Mouse (Mus musculus): Measurements from ENCODE around the gene Polr3c. TPM values are rescaled to one million over a fixed set of nuclear protein-coding genes. Genes with fewer than 3 reads are reported as not detected.

Polr3c gene
- polyA plus RNA-seq, 1 experiment: 43.0 TPM

- no peaks in the 10 kb centered on the region for H3K27me3 ChIP-seq (ENCODE audit: control insufficient read depth, insufficient read depth, low read length, poor library complexity, severe bottlenecking)
These were observed 47.0 kb downstream of the Polr3c start for GRCm38 (mm10) chr3:96680269-96680956.

GRCm38 (mm10) chr3:96679159-96679674 is 48.2 kb downstream of the Polr3c start:
- Histone ChIP-seq H3K27me3 (ENCODE audit: control insufficient read depth, insufficient read depth, low read length, poor library complexity, severe bottlenecking) (no peaks in the 10 kb centered on the region), H3K27ac (ENCODE audit: insufficient read depth, low read length) (peak overlapping the region; percentile 89), H3K9me3 (replicated peaks; ENCODE audit: control insufficient read depth, insufficient read depth, low read length, poor library complexity, severe bottlenecking) (no peaks in the 10 kb centered on the region), H3K4me3 (ENCODE audit: low read depth, low read length) (peak overlapping the region; percentile 11; the same call in 1 of the 2 replicates), H3K36me3 (ENCODE audit: control insufficient read depth, insufficient read depth, low read length, poor library complexity, severe bottlenecking) (no peaks in the 10 kb centered on the region), H3K4me1 (ENCODE audit: control insufficient read depth, insufficient read depth, low read length) (peaks cover 6% of the 10 kb centered on the region), H3K9ac (ENCODE audit: low read depth, poor library complexity, severe bottlenecking) (peak overlapping the region; percentile 15; the same call in 1 of the 2 replicates)
- TF ChIP-seq EP300 (IDR thresholded peaks at IDR 0.05; ENCODE audit: insufficient read depth, low read depth, low read length) (peak; percentile 95), CTCF (IDR thresholded peaks at IDR 0.05; ENCODE audit: low read depth, low read length) (no peak)

More at GRCm38 (mm10) chr3:96680269-96680956, 47.0 kb downstream of the Polr3c start:
- no peak overlapping the region for H3K9ac ChIP-seq (ENCODE audit: low read depth, poor library complexity, severe bottlenecking)
- peaks cover 5% of the 10 kb centered on the region for H3K4me1 ChIP-seq (ENCODE audit: control insufficient read depth, insufficient read depth, low read length)
- H3K36me3 ChIP-seq (ENCODE audit: control insufficient read depth, insufficient read depth, low read length, poor library complexity, severe bottlenecking): no peaks in the 10 kb centered on the region
- peak overlapping the region; percentile 94 for H3K27ac ChIP-seq (ENCODE audit: insufficient read depth, low read length)
- no peaks in the 10 kb centered on the region for H3K9me3 ChIP-seq (replicated peaks; ENCODE audit: control insufficient read depth, insufficient read depth, low read length, poor library complexity, severe bottlenecking)
- H3K4me3 ChIP-seq (ENCODE audit: low read depth, low read length): peak overlapping the region; percentile 20
- TF ChIP-seq POLR2A (IDR thresholded peaks at IDR 0.05; ENCODE audit: insufficient read depth, low read length): no peak
- TF ChIP-seq EP300 (IDR thresholded peaks at IDR 0.05; ENCODE audit: insufficient read depth, low read depth, low read length): peak; percentile 97

GRCm38 (mm10) chr3:96678456-96678855 is 49.0 kb downstream of the Polr3c start:
- Histone ChIP-seq H3K36me3 (ENCODE audit: control insufficient read depth, insufficient read depth, low read length, poor library complexity, severe bottlenecking) (no peaks in the 10 kb centered on the region), H3K4me1 (ENCODE audit: control insufficient read depth, insufficient read depth, low read length) (peaks cover 7% of the 10 kb centered on the region), H3K27me3 (ENCODE audit: control insufficient read depth, insufficient read depth, low read length, poor library complexity, severe bottlenecking) (no peaks in the 10 kb centered on the region)

GRCm38 (mm10) chr3:96675690-96676089 is 51.7 kb downstream of the Polr3c start:
- no peaks in the 10 kb centered on the region for H3K27me3 ChIP-seq (ENCODE audit: control insufficient read depth, insufficient read depth, low read length, poor library complexity, severe bottlenecking)
- peak overlapping the region; percentile 99 for H3K27ac ChIP-seq (ENCODE audit: insufficient read depth, low read length)
- H3K4me1 ChIP-seq (ENCODE audit: control insufficient read depth, insufficient read depth, low read length): peaks cover 13% of the 10 kb centered on the region
- H3K9ac ChIP-seq (ENCODE audit: low read depth, poor library complexity, severe bottlenecking): no peak overlapping the region
- TF ChIP-seq EP300 (IDR thresholded peaks at IDR 0.05; ENCODE audit: insufficient read depth, low read depth, low read length): peak; percentile 97
- peak; percentile 3 for TF ChIP-seq POLR2A (IDR thresholded peaks at IDR 0.05; ENCODE audit: insufficient read depth, low read length)
- no peak for TF ChIP-seq CTCF (IDR thresholded peaks at IDR 0.05; ENCODE audit: low read depth, low read length)
- H3K36me3 ChIP-seq (ENCODE audit: control insufficient read depth, insufficient read depth, low read length, poor library complexity, severe bottlenecking): no peaks in the 10 kb centered on the region
- no peak overlapping the region for H3K4me3 ChIP-seq (ENCODE audit: low read depth, low read length)
- no peaks in the 10 kb centered on the region for H3K9me3 ChIP-seq (replicated peaks; ENCODE audit: control insufficient read depth, insufficient read depth, low read length, poor library complexity, severe bottlenecking)

More at GRCm38 (mm10) chr3:96678456-96678855, 49.0 kb downstream of the Polr3c start:
- H3K27ac ChIP-seq (ENCODE audit: insufficient read depth, low read length): peak overlapping the region; percentile 89
- peak overlapping the region; percentile 15 for H3K9ac ChIP-seq (ENCODE audit: low read depth, poor library complexity, severe bottlenecking)
- TF ChIP-seq EP300 (IDR thresholded peaks at IDR 0.05; ENCODE audit: insufficient read depth, low read depth, low read length): peak; percentile 61; the same call in 1 of the 2 replicates
- TF ChIP-seq POLR2A (IDR thresholded peaks at IDR 0.05; ENCODE audit: insufficient read depth, low read length): no peak
- no peaks in the 10 kb centered on the region for H3K9me3 ChIP-seq (replicated peaks; ENCODE audit: control insufficient read depth, insufficient read depth, low read length, poor library complexity, severe bottlenecking)
- no peak overlapping the region for H3K4me3 ChIP-seq (ENCODE audit: low read depth, low read length)

- Histone ChIP-seq H3K27ac (ENCODE audit: insufficient read depth, low read length) (peak overlapping the region; percentile 99), H3K36me3 (ENCODE audit: control insufficient read depth, insufficient read depth, low read length, poor library complexity, severe bottlenecking) (no peaks in the 10 kb centered on the region), H3K27me3 (ENCODE audit: control insufficient read depth, insufficient read depth, low read length, poor library complexity, severe bottlenecking) (no peaks in the 10 kb centered on the region), H3K9me3 (replicated peaks; ENCODE audit: control insufficient read depth, insufficient read depth, low read length, poor library complexity, severe bottlenecking) (no peaks in the 10 kb centered on the region), H3K4me3 (ENCODE audit: low read depth, low read length) (no peak overlapping the region), H3K4me1 (ENCODE audit: control insufficient read depth, insufficient read depth, low read length) (peaks cover 13% of the 10 kb centered on the region), H3K9ac (ENCODE audit: low read depth, poor library complexity, severe bottlenecking) (no peak overlapping the region)
- TF ChIP-seq POLR2A (IDR thresholded peaks at IDR 0.05; ENCODE audit: insufficient read depth, low read length): no peak
- TF ChIP-seq EP300 (IDR thresholded peaks at IDR 0.05; ENCODE audit: insufficient read depth, low read depth, low read length): no peak
- no peak for TF ChIP-seq CTCF (IDR thresholded peaks at IDR 0.05; ENCODE audit: low read depth, low read length)
These were observed 52.3 kb downstream of the Polr3c start for GRCm38 (mm10) chr3:96675171-96675570.

GRCm38 (mm10) chr3:96674442-96674841 is 53.0 kb downstream of the Polr3c start:
- H3K36me3 ChIP-seq (ENCODE audit: control insufficient read depth, insufficient read depth, low read length, poor library complexity, severe bottlenecking): no peaks in the 10 kb centered on the region
- H3K27ac ChIP-seq (ENCODE audit: insufficient read depth, low read length): peak overlapping the region; percentile 99
- H3K9ac ChIP-seq (ENCODE audit: low read depth, poor library complexity, severe bottlenecking): peak overlapping the region; percentile 61
- peak overlapping the region; percentile 26 for H3K4me3 ChIP-seq (ENCODE audit: low read depth, low read length)
- TF ChIP-seq EP300 (IDR thresholded peaks at IDR 0.05; ENCODE audit: insufficient read depth, low read depth, low read length) (peak; percentile 96), POLR2A (IDR thresholded peaks at IDR 0.05; ENCODE audit: insufficient read depth, low read length) (no peak), CTCF (IDR thresholded peaks at IDR 0.05; ENCODE audit: low read depth, low read length) (no peak)
- peaks cover 12% of the 10 kb centered on the region for H3K4me1 ChIP-seq (ENCODE audit: control insufficient read depth, insufficient read depth, low read length)
- H3K9me3 ChIP-seq (replicated peaks; ENCODE audit: control insufficient read depth, insufficient read depth, low read length, poor library complexity, severe bottlenecking): no peaks in the 10 kb centered on the region
- H3K27me3 ChIP-seq (ENCODE audit: control insufficient read depth, insufficient read depth, low read length, poor library complexity, severe bottlenecking): no peaks in the 10 kb centered on the region
